Mouse (Mus musculus) ES-E14 (cell line): ENCODE measurements at regions not wholly inside any gene's neighbourhood (a gene's known extent, or its start where the extent isn't known, plus 50 kb on each side); places are given as distances from the start of the nearest gene placed in this dataset.

Source experiments
- DNase-seq: peaks from one replicate; pipeline ENCODE4 v3.0.0-alpha.2; 2013; ENCODE audit warnings: low read depth, low spot score
- H3K27ac ChIP-seq: 2 replicates; pipeline ENCODE4 v1.5.1; 2012; ENCODE audit warnings: low read depth, mild to moderate bottlenecking, low read length, moderate library complexity, mixed read lengths; ENCODE audit not compliant: poor library complexity, insufficient read depth, severe bottlenecking
- H3K36me3 ChIP-seq: 2 replicates; pipeline ENCODE4 v1.6.1; 2012; ENCODE audit warnings: mild to moderate bottlenecking, low read length, moderate library complexity, mixed read lengths; ENCODE audit not compliant: control insufficient read depth, poor library complexity, insufficient read depth, severe bottlenecking
- H3K4me1 ChIP-seq, 2 experiments: fragments of 150-350 bp in 1 of 2; sonication (generic) in 1 of 2; 2 replicates each; pipeline ENCODE4 v1.6.1; 2012; ENCODE audit warnings: low read length in 2 of 2, mild to moderate bottlenecking in 1 of 2, mixed read lengths in 1 of 2; ENCODE audit not compliant: control insufficient read depth in 2 of 2, insufficient read depth in 2 of 2, poor library complexity in 1 of 2
- H3K4me3 ChIP-seq, 2 experiments: fragments of 150-350 bp in 1 of 2; sonication (generic) in 1 of 2; 2 replicates each; pipeline ENCODE4 v1.5.1; 2012; ENCODE audit warnings: low read length in 2 of 2, low read depth in 1 of 2, mild to moderate bottlenecking in 1 of 2, mixed read lengths in 1 of 2; ENCODE audit not compliant: insufficient read depth in 1 of 2, poor library complexity in 1 of 2, severe bottlenecking in 1 of 2
- H3K9ac ChIP-seq: 2 replicates; pipeline ENCODE4 v1.6.1; 2012; ENCODE audit warnings: low read depth, mild to moderate bottlenecking, low read length, mixed read lengths; ENCODE audit not compliant: poor library complexity, insufficient read depth, severe bottlenecking
- H3K9me3 ChIP-seq: fragments of 150-350 bp; sonication (generic); 2 replicates; pipeline ENCODE4 v1.6.1; 2012; ENCODE audit warnings: low read depth, mild to moderate bottlenecking, low read length; ENCODE audit not compliant: control insufficient read depth, insufficient read depth
- CHD2 ChIP-seq: IDR thresholded peaks from 2 replicates; pipeline ENCODE4 v1.6.1; 2014; ENCODE audit warnings: mild to moderate bottlenecking, low read depth, low read length, inconsistent platforms
- HCFC1 ChIP-seq: IDR thresholded peaks from 2 replicates; pipeline ENCODE4 v1.6.1; 2012; ENCODE audit warnings: low read length, inconsistent platforms, borderline replicate concordance; ENCODE audit not compliant: insufficient read depth
- MAFK ChIP-seq: IDR thresholded peaks from 2 replicates; pipeline ENCODE4 v1.6.1; 2014; ENCODE audit warnings: mild to moderate bottlenecking, low read depth, low read length, inconsistent platforms; ENCODE audit not compliant: insufficient read depth
- ZC3H11A ChIP-seq: IDR thresholded peaks from 2 replicates; pipeline ENCODE4 v1.6.1; 2012; ENCODE audit warnings: low read depth, mild to moderate bottlenecking, inconsistent platforms, low read length, borderline replicate concordance
- ZNF384 ChIP-seq: IDR thresholded peaks from 2 replicates; pipeline ENCODE4 v1.6.1; 2012; ENCODE audit warnings: low read depth, low read length, inconsistent platforms
- in situ Hi-C, 2 experiments: fragments of 600-800 bp; cut with MboI; formaldehyde crosslinking; loops; one replicate each; pipeline ENCODE4 v1.15.1; 2025; ENCODE audit warnings: low sequenced_read_pairs in 2 of 2, inconsistent platforms in 1 of 2; ENCODE audit not compliant: unreplicated experiment in 2 of 2

GRCm38 (mm10) chr2:30736705-30737104, 66.8 kb downstream of the 1700001O22Rik start:
- no peak for TF ChIP-seq HCFC1
- TF ChIP-seq ZC3H11A: no peak
- TF ChIP-seq CHD2: no peak
- TF ChIP-seq MAFK: no peak
- TF ChIP-seq ZNF384: no peak
- H3K4me1 ChIP-seq: peaks cover 6 to 7% of the 10 kb centered on the region in 2 experiments; a peak in 3 of 4 replicates
- H3K27ac ChIP-seq: no peak overlapping the region
- in situ Hi-C loops: no loop called here
- no peaks in the 10 kb centered on the region for H3K9me3 ChIP-seq
- H3K9ac ChIP-seq: no peak overlapping the region
- no peaks in the 10 kb centered on the region for H3K36me3 ChIP-seq
- no peak for DNase-seq
- H3K4me3 ChIP-seq: no peak overlapping the region

DNA sequence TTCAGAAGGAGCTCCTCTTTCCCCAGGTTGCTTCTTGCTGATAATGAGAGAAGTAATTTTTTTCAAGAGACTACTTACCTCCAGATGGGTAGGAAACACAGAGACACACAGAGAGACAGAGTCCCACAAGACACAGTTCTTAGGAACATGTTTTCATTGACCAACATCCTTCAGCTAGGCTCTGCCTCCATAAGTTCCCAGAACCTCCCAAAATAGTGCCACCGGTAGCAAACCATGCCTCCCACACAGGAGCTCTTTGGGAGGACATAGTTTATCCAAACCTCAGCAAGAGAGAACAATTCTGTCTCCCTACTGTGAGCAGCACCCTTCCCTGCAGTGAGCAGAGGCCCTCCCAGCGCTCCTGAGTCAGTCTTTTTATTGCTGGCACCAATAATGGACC, 67.2 kb downstream of the 1700001O22Rik start:
- Histone ChIP-seq H3K9me3 (no peaks in the 10 kb centered on the region), H3K4me3 (no peak overlapping the region), H3K36me3 (no peaks in the 10 kb centered on the region), H3K27ac (no peak overlapping the region), H3K4me1 (peaks cover 6 to 7% of the 10 kb centered on the region in 2 experiments; a peak in 3 of 4 replicates), H3K9ac (no peak overlapping the region)
- DNase-seq: no peak
- TF ChIP-seq ZNF384 (no peak), CHD2 (no peak), HCFC1 (no peak), ZC3H11A (no peak), MAFK (no peak)
- in situ Hi-C loops: no loop called here

- no peak overlapping the region for H3K4me3 ChIP-seq
- no peak for DNase-seq
- peaks cover 6 to 10% of the 10 kb centered on the region in 2 experiments; a peak in 3 of 4 replicates for H3K4me1 ChIP-seq
- H3K27ac ChIP-seq: no peak overlapping the region
- H3K9me3 ChIP-seq: no peaks in the 10 kb centered on the region
- no peaks in the 10 kb centered on the region for H3K36me3 ChIP-seq
- H3K9ac ChIP-seq: no peak overlapping the region
- TF ChIP-seq ZNF384 (no peak), ZC3H11A (no peak), HCFC1 (no peak), CHD2 (no peak), MAFK (no peak)
- in situ Hi-C loops: no loop called here
Measured at GRCm38 (mm10) chr2:30733853-30734252, 69.6 kb downstream of the 1700001O22Rik start.

GRCm38 (mm10) chr2:30731832-30732231, 71.6 kb downstream of the 1700001O22Rik start:
- Histone ChIP-seq H3K9me3 (no peaks in the 10 kb centered on the region), H3K36me3 (no peaks in the 10 kb centered on the region), H3K4me1 (peaks cover 2 to 8% of the 10 kb centered on the region in 2 experiments; a peak in 3 of 4 replicates), H3K4me3 (no peak overlapping the region), H3K9ac (no peak overlapping the region), H3K27ac (no peak overlapping the region)
- in situ Hi-C loops: no loop called here
- TF ChIP-seq HCFC1 (no peak), ZNF384 (no peak), CHD2 (no peak), MAFK (no peak)
- DNase-seq: no peak

- no peak for DNase-seq
- no peak for TF ChIP-seq MAFK
- TF ChIP-seq CHD2: no peak
- no peak for TF ChIP-seq HCFC1
- no peak for TF ChIP-seq ZNF384
- TF ChIP-seq ZC3H11A: no peak
- no peak overlapping the region for H3K27ac ChIP-seq
- no peak overlapping the region for H3K9ac ChIP-seq
- in situ Hi-C loops: no loop called here
- H3K36me3 ChIP-seq: no peaks in the 10 kb centered on the region
- peaks cover 2 to 14% of the 10 kb centered on the region in 2 experiments; a peak in 3 of 4 replicates for H3K4me1 ChIP-seq
- no peaks in the 10 kb centered on the region for H3K9me3 ChIP-seq
- no peak overlapping the region for H3K4me3 ChIP-seq
Measured at GRCm38 (mm10) chr2:30727948-30728347, 75.5 kb downstream of the 1700001O22Rik start.
